ENCODE assay signal across 9 mouse cellular contexts in genomic region chr10:122885301-122885700, GRCm38 (mm10).
DNase-seq lines count a peak whose midpoint lies in the region; ATAC-seq and TF ChIP-seq lines count a peak whose summit lies in the region.
"Had no signal": no experiment of that assay in that cellular context is flagged by ENCODE, and none has a peak within 500 bp of the region (broad histone marks: within the 10 kb centered on the region; RNA-seq: fewer than 3 reads in every experiment).

No protein-coding gene starts in this region.

- H3K36me3 ChIP-seq in hindbrain, embryonic 11.5 days (ENCODE audit: control insufficient read depth, insufficient read depth, low read length) = no peaks in the 10 kb centered on the region
- no peaks in the 10 kb centered on the region for H3K36me3 ChIP-seq in midbrain, embryonic 14.5 days (ENCODE audit: control insufficient read depth, insufficient read depth, low read length)

- H3K4me1 ChIP-seq in hindbrain, embryonic 11.5 days (replicated peaks; ENCODE audit: control insufficient read depth, insufficient read depth, low read length) = peaks cover 31% of the 10 kb centered on the region
- H3K4me1 ChIP-seq in midbrain, embryonic 14.5 days (ENCODE audit: control insufficient read depth, insufficient read depth, low read length) = peaks cover 58% of the 10 kb centered on the region

- H3K27me3 ChIP-seq in hindbrain, embryonic 11.5 days (ENCODE audit: control insufficient read depth, insufficient read depth, low read length) = no peaks in the 10 kb centered on the region
- H3K27me3 ChIP-seq in midbrain, embryonic 14.5 days (ENCODE audit: control insufficient read depth, insufficient read depth, low read length) = no peaks in the 10 kb centered on the region
- H3K27me3 ChIP-seq: megakaryocyte, embryonic 14.5 days had no signal

- peak overlapping the region; percentile 92 for H3K27ac ChIP-seq in layer of hippocampus, adult 2 months
- H3K27ac ChIP-seq in hindbrain, embryonic 11.5 days (ENCODE audit: low read depth, low read length) = peak overlapping the region; percentile 96
- peak overlapping the region; percentile 99 for H3K27ac ChIP-seq in midbrain, embryonic 14.5 days (replicated peaks; ENCODE audit: low read depth, low read length)

- H3K4me3 ChIP-seq in layer of hippocampus, adult 2 months = no peak overlapping the region
- no peak overlapping the region for H3K4me3 ChIP-seq in hindbrain, embryonic 11.5 days (ENCODE audit: low read depth, low read length)
- H3K4me3 ChIP-seq in midbrain, embryonic 14.5 days (replicated peaks; ENCODE audit: low read depth, low read length) = no peak overlapping the region

- H3K9ac ChIP-seq in hindbrain, embryonic 11.5 days (ENCODE audit: low read depth, low read length) = 0 out of 2 replicates have a peak overlapping the region, but pooled peaks have one; percentile 37
- no peak overlapping the region for H3K9ac ChIP-seq in midbrain, embryonic 14.5 days (replicated peaks; ENCODE audit: low read length)

- H3K9me3 ChIP-seq in hindbrain, embryonic 11.5 days (ENCODE audit: control insufficient read depth, low read length) = no peaks in the 10 kb centered on the region
- H3K9me3 ChIP-seq in midbrain, embryonic 14.5 days (ENCODE audit: control insufficient read depth, low read length) = no peaks in the 10 kb centered on the region
- H3K9me3 ChIP-seq: megakaryocyte, embryonic 14.5 days had no signal

- no peak overlapping the region for H3K4me2 ChIP-seq in hindbrain, embryonic 11.5 days (replicated peaks; ENCODE audit: low read depth, low read length)
- no peak overlapping the region for H3K4me2 ChIP-seq in midbrain, embryonic 14.5 days (ENCODE audit: low read length)
- H3K4me2 ChIP-seq: liver, embryonic 11.5 days had no signal

- 79% methylated on average over 5 of the region's 5 CpGs for WGBS in hindbrain, embryonic 11.5 days
- 68% methylated on average over 5 of the region's 5 CpGs for WGBS in midbrain, embryonic 14.5 days

- TF ChIP-seq CTCF in layer of hippocampus, adult 2 months (conservative IDR thresholded peaks at IDR 0.05) = no peak

- DNase-seq in layer of hippocampus, adult 2 months (ENCODE audit: low spot score in 2 of 2) = no peak
- DNase-seq in layer of hippocampus, adult 18-20 months (ENCODE audit: low spot score in 2 of 2) = no peak
- peak; percentile 26 for DNase-seq in hindbrain, embryonic 11.5 days (ENCODE audit: low spot score)
- DNase-seq in midbrain, embryonic 14.5 days = peak; percentile 41
- DNase-seq in ovary, postnatal 36 days (ENCODE audit: low spot score) = no peak

- ATAC-seq in hindbrain, embryonic 11.5 days (ENCODE audit: low FRiP score) = no peak
- no peak for ATAC-seq in midbrain, embryonic 14.5 days (ENCODE audit: low FRiP score, low TSS enrichment)
- ATAC-seq in CD4-positive, CD25-positive, alpha-beta regulatory T cell, adult 4 months = no peak
- no peak for ATAC-seq in megakaryocyte, adult 5-6 weeks (ENCODE audit: poor library complexity, severe bottlenecking)

Comparison
In these comparisons a context has a peak if more than half of its experiments do, and no peak if none do; other contexts are left out.
1. DNase-seq: peak in hindbrain, embryonic 11.5 days (single experiment) and midbrain, embryonic 14.5 days (single experiment); none in layer of hippocampus, adult 2 months (0 of 2), layer of hippocampus, adult 18-20 months (0 of 2) and ovary, postnatal 36 days (single experiment).
2. Peak in every context shown above with its lines, with median percentiles within 50 percentile points of each other: H3K27ac ChIP-seq.